Mouse (Mus musculus) bone marrow, adult 2 months (tissue): ENCODE results near the gene Gm6351.
"Not testable (repeated sequence)": the region's sequence is repeated elsewhere in the genome, so short reads cannot be mapped to it uniquely, and the experiment has no call there.

Experiments
- CTCF ChIP-seq: fragments of 200-500 bp; IDR thresholded peaks from 2 replicates; pipeline ENCODE4 v1.5.1; 2011; ENCODE audit warnings: low read length, control low read depth; ENCODE audit not compliant: control insufficient read depth, insufficient read depth
- POLR2A ChIP-seq: fragments of 200-500 bp; IDR thresholded peaks from 2 replicates; pipeline ENCODE4 v1.6.1; 2011; ENCODE audit warnings: low read depth, mild to moderate bottlenecking, control low read depth, low read length, borderline replicate concordance; ENCODE audit not compliant: control insufficient read depth

GRCm38 (mm10) chr5:94070445-94070844 is 5.7 kb upstream of the Gm6351 start, which contains the start of gene BC061212:
- not testable (repeated sequence) for TF ChIP-seq CTCF, POLR2A
